Comparison of ENCODE assay signal across 8 mouse cellular contexts in the genomic region with DNA sequence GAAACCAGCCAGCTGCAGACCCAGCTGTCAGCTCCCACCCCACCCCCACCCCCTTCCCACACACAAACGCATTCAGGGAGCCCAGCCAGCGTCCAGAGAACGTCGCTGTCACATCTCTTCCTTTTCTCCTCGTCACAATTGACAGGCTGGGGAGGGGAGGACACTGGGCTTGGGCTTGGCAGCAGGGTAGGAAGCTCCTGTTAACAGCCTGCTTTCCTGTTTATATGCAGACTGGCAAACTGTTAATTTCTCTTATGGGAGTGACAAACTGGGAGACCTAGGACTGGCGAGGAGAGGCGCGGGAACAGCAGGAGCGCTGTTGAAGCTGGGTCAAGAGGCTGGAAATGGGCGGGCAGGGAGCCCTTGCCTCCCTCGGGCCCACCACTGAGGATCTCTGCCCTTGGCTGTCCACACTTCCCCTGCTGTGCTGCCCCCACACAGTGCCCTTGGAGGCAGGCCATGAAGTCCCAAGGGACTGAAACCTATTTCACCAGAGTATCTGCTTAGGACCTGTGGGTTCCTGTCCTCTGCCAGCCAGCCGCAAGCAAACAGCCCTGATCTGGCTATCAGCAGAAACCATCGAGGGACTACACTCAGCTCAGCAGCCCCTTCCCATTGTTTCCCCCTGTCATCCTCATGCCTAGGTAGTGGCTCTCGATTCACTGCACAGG.
DNase-seq lines count a peak whose midpoint lies in the region; ATAC-seq and TF ChIP-seq lines count a peak whose summit lies in the region.

No protein-coding gene starts in this region.

- peak; percentile 89 for ATAC-seq in forebrain, postnatal 0 days
- ATAC-seq in hindbrain, embryonic 14.5 days (ENCODE audit: low FRiP score): peak; percentile 85

- H3K4me2 ChIP-seq in forebrain, postnatal 0 days (ENCODE audit: low read depth): peak overlapping the region; percentile 44
- H3K4me2 ChIP-seq in hindbrain, embryonic 14.5 days (replicated peaks): peak overlapping the region; percentile 45

- H3K4me3 ChIP-seq in forebrain, postnatal 0 days (ENCODE audit: low read depth, low read length): peak overlapping the region; percentile 7; the same call in 1 of the 2 replicates
- 0 out of 2 replicates have a peak overlapping the region, but pooled peaks have one; percentile 8 for H3K4me3 ChIP-seq in hindbrain, embryonic 14.5 days (replicated peaks; ENCODE audit: low read length)
- peak overlapping the region; percentile 4; the same call in 1 of the 2 replicates for H3K4me3 ChIP-seq in small intestine, adult 2 months (ENCODE audit: low read depth, low read length)

- H3K27ac ChIP-seq in forebrain, postnatal 0 days (ENCODE audit: low read depth, low read length): peak overlapping the region; percentile 72
- peak overlapping the region; percentile 76 for H3K27ac ChIP-seq in hindbrain, embryonic 14.5 days
- no peak overlapping the region for H3K27ac ChIP-seq in small intestine, adult 2 months (ENCODE audit: insufficient read depth, low read depth, low read length)

- 6% methylated on average over 14 of the region's 14 CpGs for WGBS in forebrain, postnatal 0 days
- WGBS in hindbrain, embryonic 14.5 days: 3% methylated on average over 14 of the region's 14 CpGs
- WGBS in small intestine, adult 2 months: 41% methylated on average over 14 of the region's 14 CpGs

- TF ChIP-seq POLR2A in brain, embryonic 14.5 days (IDR thresholded peaks at IDR 0.05; ENCODE audit: borderline replicate concordance, extremely low read depth, insufficient read depth, insufficient read length, poor library complexity, severe bottlenecking): no peak
- TF ChIP-seq POLR2A in small intestine, adult 2 months (IDR thresholded peaks at IDR 0.05; ENCODE audit: low read depth, low read length): no peak

- H3K4me1 ChIP-seq in forebrain, postnatal 0 days (ENCODE audit: insufficient read depth): peaks cover 14% of the 10 kb centered on the region
- peaks cover 15% of the 10 kb centered on the region for H3K4me1 ChIP-seq in hindbrain, embryonic 14.5 days (replicated peaks; ENCODE audit: control insufficient read depth, insufficient read depth, low read length)
- H3K4me1 ChIP-seq in small intestine, adult 2 months (ENCODE audit: control insufficient read depth, insufficient read depth, insufficient read length, low read length): peaks cover 4% of the 10 kb centered on the region; the same call in 1 of the 2 replicates

- H3K9me3 ChIP-seq in forebrain, postnatal 0 days (ENCODE audit: low read length): no peaks in the 10 kb centered on the region
- no peaks in the 10 kb centered on the region for H3K9me3 ChIP-seq in hindbrain, embryonic 14.5 days (ENCODE audit: control insufficient read depth, low read length)

- no peak for TF ChIP-seq CTCF in brain, embryonic 14.5 days (IDR thresholded peaks at IDR 0.05; ENCODE audit: borderline replicate concordance, extremely low read depth, insufficient read depth, insufficient read length)
- TF ChIP-seq CTCF in forebrain, postnatal 0 days (IDR thresholded peaks at IDR 0.05; ENCODE audit: low read depth): no peak
- no peak for TF ChIP-seq CTCF in small intestine, adult 2 months (IDR thresholded peaks at IDR 0.05; ENCODE audit: extremely low read depth, insufficient read length, insufficient replicate concordance, low read depth, low read length)

- peak; percentile 43 for DNase-seq in R1 (ENCODE audit: low read depth, low spot score)
- DNase-seq in brain, embryonic 14.5 days (ENCODE audit: low read depth): peak; percentile 90
- DNase-seq in forebrain, postnatal 0 days: peak; percentile 77
- DNase-seq in hindbrain, embryonic 14.5 days (ENCODE audit: low spot score): peak; percentile 63
- DNase-seq in layer of hippocampus, postnatal 14 days (ENCODE audit: low spot score in 2 of 2): peak; percentile 58 to 67
- DNase-seq in lung, postnatal 4 days: peak; percentile 75 to 91
- no peak for DNase-seq in urinary bladder, postnatal 10 days (ENCODE audit: low spot score)

- no peaks in the 10 kb centered on the region for H3K27me3 ChIP-seq in forebrain, postnatal 0 days (ENCODE audit: insufficient read depth, low read length)
- H3K27me3 ChIP-seq in hindbrain, embryonic 14.5 days (ENCODE audit: control insufficient read depth, insufficient read depth, low read length): no peaks in the 10 kb centered on the region
- H3K27me3 ChIP-seq in small intestine, adult 2 months (ENCODE audit: control insufficient read depth, insufficient read depth, low read length): no peaks in the 10 kb centered on the region

- peak overlapping the region; percentile 40 for H3K9ac ChIP-seq in forebrain, postnatal 0 days
- peak overlapping the region; percentile 41 for H3K9ac ChIP-seq in hindbrain, embryonic 14.5 days

- H3K36me3 ChIP-seq in forebrain, postnatal 0 days (ENCODE audit: insufficient read depth): no peaks in the 10 kb centered on the region
- H3K36me3 ChIP-seq in hindbrain, embryonic 14.5 days (replicated peaks; ENCODE audit: control insufficient read depth, insufficient read depth): no peaks in the 10 kb centered on the region
- no peaks in the 10 kb centered on the region for H3K36me3 ChIP-seq in small intestine, adult 2 months (ENCODE audit: control insufficient read depth, insufficient read depth, low read length)
